Mouse (Mus musculus) lung, postnatal 25 days (tissue): ENCODE measurements around the gene Synm.

Source experiments
- DNase-seq: peaks from one replicate; pipeline ENCODE4 v3.0.0; 2022; ENCODE audit warnings: low spot score

Synm gene

DNA sequence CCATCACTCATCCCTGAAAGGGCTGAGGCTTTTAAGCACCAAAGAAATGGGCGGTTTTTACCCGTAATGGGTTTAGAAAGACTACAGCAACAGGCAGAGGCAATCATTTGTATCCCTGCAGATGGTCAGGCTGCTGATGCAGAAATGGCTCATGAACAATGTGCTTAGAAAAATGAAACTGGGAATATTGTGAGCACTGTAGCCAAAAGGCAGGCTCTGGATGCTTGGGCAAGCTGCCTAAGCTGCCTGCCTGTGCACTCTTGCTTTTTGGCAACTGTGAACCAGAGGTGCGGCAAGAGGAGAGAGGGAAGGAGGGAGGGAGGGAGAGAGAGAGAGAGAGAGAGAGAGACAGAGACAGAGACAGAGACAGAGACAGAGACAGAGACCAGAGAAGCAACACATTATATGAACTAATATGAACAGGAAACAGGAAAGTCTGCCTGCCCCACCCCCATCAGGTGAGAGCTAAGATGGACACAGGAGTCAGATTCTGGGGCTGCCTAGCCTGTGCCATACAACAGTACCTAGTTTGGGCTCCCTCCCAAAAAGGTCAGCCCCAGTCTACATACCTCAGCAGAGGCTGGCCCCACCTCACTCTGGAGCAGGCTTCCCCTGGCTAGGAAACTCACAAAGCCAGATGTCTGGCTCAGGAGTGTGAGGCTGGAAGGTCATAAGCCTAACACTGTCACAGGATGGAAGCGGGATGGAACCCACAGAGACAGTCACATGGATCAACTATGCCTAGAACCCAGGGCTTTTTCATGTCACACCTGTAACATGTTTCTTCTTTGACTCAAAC lies 9.9 kb downstream of the Synm start:
- no peak for DNase-seq

DNA sequence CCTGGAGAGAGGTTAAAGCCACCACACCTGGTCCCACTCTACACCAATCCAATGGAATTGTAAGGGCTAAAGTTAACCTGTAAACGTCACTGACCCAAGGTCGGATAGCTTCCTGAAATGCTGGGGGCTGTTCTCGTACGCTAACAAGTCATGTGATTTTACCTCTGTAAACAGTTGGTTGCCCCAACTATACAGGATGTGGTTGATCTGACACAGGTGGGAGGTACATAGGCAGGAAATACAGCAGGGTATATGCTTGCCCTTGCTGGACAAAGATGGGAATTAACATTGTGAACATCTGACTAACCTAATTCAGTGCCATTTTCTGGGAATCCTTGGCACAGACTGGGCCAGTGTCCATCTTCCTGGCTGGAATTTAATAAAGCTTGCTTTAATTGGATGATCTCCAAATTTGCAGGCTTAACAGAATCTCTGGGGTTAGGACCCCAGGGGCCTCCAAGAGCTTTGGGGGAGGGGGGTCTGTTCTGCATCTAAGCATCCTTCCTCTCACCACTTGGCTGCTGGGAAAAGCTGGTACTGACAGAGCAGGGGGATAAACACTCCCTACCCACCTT lies 11.7 kb downstream of the Synm start:
- DNase-seq, result no peak

GRCm38 (mm10) chr7:67741706-67742105 lies 17.8 kb downstream of the Synm start:
- DNase-seq, result peak; percentile 83

DNA sequence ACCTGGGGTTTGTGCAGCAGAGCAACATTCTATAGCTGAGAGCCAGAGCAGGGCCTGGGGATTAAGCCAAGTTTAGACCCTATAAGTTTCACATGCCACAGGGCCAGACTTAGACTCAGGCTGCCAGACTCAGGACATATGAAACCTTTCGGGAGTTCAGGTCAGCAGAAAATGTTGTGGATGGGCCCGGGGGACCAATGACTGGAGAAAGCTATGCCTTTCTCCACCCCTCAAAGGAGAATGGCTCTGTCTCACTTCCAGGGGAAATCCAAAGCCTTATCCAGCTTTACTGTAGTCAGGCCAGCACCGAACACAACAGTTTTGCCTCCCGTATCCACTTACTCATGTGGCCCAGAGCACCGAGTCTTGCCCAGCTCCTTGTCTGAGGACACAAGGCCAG lies 18.7 kb downstream of the Synm start:
- DNase-seq, result no peak

DNA sequence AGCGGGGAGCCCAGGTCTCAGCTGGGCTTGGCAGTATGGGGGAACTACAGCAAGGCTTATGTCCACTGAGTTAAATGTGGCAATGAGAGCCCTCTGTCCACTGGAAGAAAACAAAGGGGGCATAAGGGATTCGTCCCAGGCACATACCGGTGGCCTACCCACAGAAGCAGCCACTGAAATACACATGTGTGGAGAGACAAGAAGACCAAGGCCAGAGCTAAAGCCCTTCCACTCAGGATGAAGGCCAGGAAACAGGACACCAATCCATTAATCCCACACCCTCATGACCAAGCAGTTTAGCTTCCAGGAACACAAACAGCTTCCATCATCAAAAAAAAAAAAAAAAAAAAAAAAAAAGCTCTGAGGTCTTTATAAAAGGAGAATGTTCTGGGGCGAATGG lies 19.2 kb downstream of the Synm start:
- DNase-seq, result no peak

DNA sequence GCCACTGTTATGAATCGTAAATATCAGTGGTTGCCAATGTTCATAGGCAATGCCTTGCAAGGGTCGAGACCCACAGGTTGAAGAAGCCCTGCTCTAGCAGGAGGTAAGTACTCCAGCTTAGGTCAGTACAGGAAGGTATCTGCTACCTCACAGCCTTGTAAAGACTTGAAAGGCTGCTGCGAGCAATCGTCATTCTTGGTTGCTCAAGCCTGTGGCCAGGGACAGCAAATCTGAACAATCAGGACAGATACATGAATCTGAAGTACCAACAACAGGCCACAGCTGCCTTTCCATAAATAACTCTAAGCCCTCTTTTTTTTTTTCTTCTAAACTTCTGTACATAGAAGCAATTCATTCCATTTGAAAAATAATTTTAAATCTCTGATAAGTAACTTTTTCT lies 27.3 kb downstream of the Synm start:
- no peak for DNase-seq

DNA sequence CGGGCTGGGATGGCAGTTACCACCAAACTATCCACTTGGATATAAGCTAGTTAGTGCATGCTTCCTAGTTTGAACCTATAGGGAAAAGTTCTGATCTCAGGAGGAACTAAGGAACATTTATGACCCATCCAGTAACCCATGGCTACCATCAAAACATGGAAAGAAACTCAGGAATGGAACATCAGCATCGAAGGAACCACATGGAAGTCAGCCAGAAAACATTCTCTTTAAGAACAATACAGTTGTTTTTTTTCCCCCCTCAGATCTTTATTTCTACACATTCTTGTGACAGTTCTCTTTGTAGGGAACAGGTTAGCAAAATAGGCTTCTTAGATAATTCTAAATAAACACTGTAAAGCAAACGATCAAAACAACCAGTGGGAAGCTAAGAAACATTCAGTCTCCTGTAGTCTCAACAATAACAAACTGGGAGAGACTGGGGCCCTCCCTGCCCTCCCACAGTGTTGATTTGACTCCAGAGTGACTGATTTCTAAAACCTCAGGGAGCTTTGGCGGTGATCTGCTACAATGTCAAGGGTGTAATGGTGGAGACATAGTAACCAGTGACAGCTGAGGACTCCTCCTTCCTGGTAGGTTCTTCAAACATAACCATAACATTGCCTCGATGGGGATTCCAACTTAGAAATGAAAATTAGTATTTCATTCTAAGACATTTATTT lies 29.0 kb downstream of the Synm start:
- DNase-seq, result no peak

DNA sequence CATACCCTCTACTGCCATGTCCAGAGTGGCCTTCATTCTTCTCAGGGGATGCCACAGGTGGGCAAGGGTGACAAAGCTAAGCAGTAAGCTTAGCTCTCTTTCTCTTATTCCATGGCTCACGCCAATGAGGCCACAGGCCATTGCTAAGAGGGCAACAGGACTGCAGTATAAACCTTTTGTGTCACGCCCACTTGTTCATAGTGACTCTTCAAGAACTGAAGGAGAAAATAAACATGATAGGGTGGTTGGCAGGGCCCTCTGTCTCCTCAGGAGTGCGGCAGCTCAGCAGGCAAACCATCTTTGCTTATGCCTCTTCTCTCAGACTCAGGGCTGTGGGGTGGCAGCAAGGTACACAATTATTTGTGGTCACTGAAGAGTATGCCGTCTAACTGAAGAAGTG lies 30.7 kb downstream of the Synm start:
- peak; percentile 63 for DNase-seq

GRCm38 (mm10) chr7:67728203-67728602 lies 31.3 kb downstream of the Synm start:
- no peak for DNase-seq

DNA sequence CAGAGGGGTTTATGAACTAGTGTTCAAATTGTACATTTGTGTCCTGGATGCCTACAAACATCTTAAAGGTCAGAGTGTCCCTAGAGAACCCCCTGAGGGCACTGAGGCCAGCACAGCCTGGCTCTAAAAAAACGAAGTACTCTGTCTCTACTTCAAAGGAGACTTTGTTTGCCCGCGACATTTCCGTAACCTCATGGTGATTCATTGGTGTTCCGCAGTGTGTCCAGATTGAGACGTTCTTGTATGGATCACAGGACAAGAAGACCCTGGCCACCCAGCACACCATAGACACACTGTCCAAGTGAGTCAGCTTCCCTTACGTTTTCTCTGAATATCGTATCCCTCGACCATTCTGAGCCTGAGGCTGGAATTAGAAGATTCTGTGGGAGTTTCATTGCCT lies 34.5 kb downstream of the Synm start:
- no peak for DNase-seq

- no peak for DNase-seq
These were observed 35.0 kb downstream of the Synm start for GRCm38 (mm10) chr7:67724536-67724935.

- no peak for DNase-seq
These were observed 37.4 kb downstream of the Synm start for GRCm38 (mm10) chr7:67722163-67722562.

GRCm38 (mm10) chr7:67718804-67719203 lies 40.7 kb downstream of the Synm start:
- no peak for DNase-seq

DNA sequence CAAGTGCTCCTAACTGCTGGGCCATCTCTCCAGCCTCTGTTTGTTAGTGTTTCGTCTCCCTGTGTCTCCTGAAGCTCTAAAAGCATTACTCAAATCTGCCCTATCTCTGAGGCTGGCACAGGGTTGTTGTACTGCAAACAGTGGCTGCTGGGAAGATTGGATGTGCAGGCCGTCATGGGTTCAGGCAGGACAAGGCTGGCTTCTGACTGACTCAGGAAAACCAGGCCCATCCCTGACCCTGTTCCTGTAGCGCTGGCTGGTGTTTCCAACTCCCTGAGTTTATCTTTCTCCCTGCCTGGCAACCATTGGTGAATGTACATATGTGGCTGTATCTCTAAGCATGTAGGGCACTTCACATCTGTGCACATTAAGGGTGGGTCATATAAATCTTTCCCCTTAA lies 42.0 kb downstream of the Synm start:
- DNase-seq, result no peak

- DNase-seq, result no peak
These were observed 42.6 kb downstream of the Synm start for GRCm38 (mm10) chr7:67716925-67717324.

- DNase-seq, result no peak
These were observed 43.2 kb downstream of the Synm start for GRCm38 (mm10) chr7:67716213-67716878.

- no peak for DNase-seq
These were observed 44.4 kb downstream of the Synm start for GRCm38 (mm10) chr7:67715176-67715575.

DNA sequence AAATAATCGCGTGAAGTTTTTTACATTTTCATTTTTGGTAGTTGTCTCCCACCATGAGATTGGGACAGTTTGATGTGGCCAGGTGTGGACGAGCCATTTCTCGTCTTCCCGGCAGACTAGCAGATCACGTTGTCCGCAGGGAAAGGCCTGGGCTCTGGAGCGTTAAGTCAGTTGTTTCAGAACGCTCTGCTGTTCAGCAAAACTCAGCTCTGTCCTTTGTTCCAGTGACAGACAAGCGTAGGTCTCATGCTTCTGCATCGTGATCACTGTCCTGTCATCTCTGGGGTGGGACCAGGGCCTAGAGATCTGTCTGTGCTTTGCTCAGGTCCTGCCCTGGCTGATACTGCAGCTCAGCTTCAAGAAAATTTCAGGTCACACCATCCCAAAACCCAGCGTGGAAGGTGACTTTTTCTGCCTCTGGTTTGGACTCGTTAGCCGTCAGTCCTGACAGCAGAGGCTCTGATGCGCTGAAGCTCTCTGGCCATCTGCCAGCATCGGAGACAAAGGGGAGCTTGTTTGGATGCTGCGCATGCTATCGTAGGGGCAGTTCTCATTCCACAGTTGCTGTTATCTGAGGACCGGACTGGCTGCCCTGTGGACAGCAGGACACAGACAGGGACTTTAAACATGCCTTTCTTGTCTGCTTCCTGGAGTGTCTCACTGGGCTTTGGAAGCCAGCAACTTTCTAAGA lies 45.6 kb downstream of the Synm start:
- peak; percentile 53 for DNase-seq

DNA sequence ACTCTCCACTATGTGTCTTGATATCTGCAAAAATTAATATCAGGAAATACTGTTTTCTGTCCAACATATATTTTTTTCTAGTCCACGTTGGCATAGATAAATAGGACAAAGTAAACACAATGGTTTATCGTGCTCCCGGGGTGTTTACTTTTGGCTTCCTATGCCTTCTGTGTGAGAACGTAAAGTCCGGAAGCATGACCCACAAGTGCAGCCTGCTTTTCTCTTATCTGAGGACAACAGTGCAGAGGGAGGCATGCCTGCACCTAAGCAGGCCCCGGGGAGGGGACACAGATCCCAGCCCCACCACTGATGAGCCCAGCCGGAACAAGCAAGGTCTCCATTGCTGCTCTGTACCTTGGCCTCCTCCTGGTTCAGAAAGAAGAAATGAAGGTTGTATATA lies 49.3 kb downstream of the Synm start:
- DNase-seq, result peak; percentile 58

GRCm38 (mm10) chr7:67708160-67708559 lies 51.4 kb downstream of the Synm start:
- DNase-seq, result no peak

- no peak for DNase-seq
These were observed 58.2 kb downstream of the Synm start for GRCm38 (mm10) chr7:67701252-67701914.

- DNase-seq, result peak; percentile 76
These were observed 58.7 kb downstream of the Synm start for GRCm38 (mm10) chr7:67700846-67701245.
